Mouse (Mus musculus): ENCODE measurements around the gene Sh3d21. TPM values are rescaled to one million over a fixed set of nuclear protein-coding genes. Genes with fewer than 3 reads are reported as not detected.

Sh3d21 gene
- polyA plus RNA-seq, 1 experiment from 2014 or later = 1.5 TPM

DNA sequence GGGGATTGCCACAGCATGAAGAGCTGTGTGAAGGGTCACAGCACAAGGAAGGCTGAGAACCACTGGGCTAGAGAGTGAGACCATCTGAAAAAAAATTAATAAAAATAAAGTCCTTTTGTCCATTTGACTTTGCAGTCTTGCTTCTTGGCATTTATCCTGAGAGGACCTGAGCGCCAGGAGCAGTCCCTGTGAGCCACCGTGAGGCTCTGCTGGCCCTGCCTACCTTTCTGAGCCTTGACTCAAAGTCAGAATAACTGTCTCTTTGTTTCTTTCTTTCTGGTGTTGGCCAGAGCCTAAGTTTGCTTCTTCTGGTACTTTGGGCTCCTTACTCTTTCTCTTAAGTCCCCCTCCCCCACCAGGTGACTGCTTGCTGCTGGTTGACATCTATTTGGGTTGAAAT is 42.8 kb downstream of the Sh3d21 start:
- Histone ChIP-seq H3K9me3 (ENCODE audit: control insufficient read depth, low read length) (peaks cover 5% of the 10 kb centered on the region; the same call in 1 of the 2 replicates), H3K27me3 (replicated peaks; ENCODE audit: control insufficient read depth, insufficient read depth, low read length) (no peaks in the 10 kb centered on the region), H3K4me1 (ENCODE audit: control insufficient read depth, insufficient read depth, low read depth, low read length) (no peaks in the 10 kb centered on the region), H3K9ac (ENCODE audit: low read depth, low read length) (no peak overlapping the region), H3K27ac (ENCODE audit: low read depth, low read length) (no peak overlapping the region), H3K4me2 (ENCODE audit: low read length) (no peak overlapping the region), H3K36me3 (ENCODE audit: control insufficient read depth, insufficient read depth, low read length) (peaks cover 5% of the 10 kb centered on the region), H3K4me3 (ENCODE audit: low read length) (no peak overlapping the region)
- no peak for ATAC-seq
- WGBS = 91% methylated on average over 2 of the region's 2 CpGs

DNA sequence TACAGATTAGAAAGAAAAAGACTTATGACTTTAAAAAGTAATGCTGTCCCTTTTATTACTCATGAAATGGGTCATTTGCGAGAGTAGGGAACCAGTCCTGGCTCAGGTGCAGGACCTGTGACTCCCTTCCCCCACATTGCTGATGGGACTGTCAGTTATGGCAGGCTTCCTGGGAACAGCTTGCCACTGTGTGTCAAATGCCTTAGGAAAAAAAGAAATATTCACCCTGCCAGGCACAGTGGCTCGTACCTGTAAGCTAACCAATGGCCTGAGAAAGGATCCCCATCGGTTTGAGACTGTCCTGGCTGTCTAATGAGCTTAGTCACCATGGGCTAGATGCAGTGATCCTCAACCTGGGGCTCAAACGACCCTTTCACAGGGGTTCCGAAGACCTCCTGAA is 43.2 kb downstream of the Sh3d21 start:
- no peak overlapping the region for H3K4me2 ChIP-seq (ENCODE audit: low read length)
- WGBS = 80% methylated on average over 5 of the region's 5 CpGs
- H3K36me3 ChIP-seq (ENCODE audit: control insufficient read depth, insufficient read depth, low read length) = peaks cover 3% of the 10 kb centered on the region; the same call in 1 of the 2 replicates
- no peaks in the 10 kb centered on the region for H3K4me1 ChIP-seq (ENCODE audit: control insufficient read depth, insufficient read depth, low read depth, low read length)
- no peaks in the 10 kb centered on the region for H3K27me3 ChIP-seq (replicated peaks; ENCODE audit: control insufficient read depth, insufficient read depth, low read length)
- no peak for ATAC-seq
- H3K4me3 ChIP-seq (ENCODE audit: low read length) = no peak overlapping the region
- H3K27ac ChIP-seq (ENCODE audit: low read depth, low read length) = no peak overlapping the region
- H3K9ac ChIP-seq (ENCODE audit: low read depth, low read length) = no peak overlapping the region
- peaks cover 5% of the 10 kb centered on the region; the same call in 1 of the 2 replicates for H3K9me3 ChIP-seq (ENCODE audit: control insufficient read depth, low read length)

DNA sequence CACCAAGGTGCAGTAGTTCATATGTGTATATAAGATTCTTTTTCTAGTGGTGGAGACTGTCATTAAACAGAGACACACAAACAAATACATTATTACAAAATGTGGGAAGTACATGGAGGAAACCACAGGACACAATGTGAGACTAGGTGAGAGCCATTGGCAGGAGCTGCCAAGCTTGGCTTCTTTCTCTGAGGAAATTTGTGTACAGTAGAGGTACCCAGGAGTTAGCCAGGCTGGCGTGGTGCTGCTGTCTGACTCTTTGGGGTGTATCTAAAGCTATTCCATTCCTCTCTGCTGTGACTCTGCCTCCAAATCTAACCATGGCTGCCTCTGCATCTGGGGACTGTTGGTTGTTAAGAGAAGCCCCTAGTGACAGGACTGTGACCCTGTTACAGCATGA is 44.2 kb downstream of the Sh3d21 start:
- Histone ChIP-seq H3K4me2 (ENCODE audit: low read length) (no peak overlapping the region), H3K9ac (ENCODE audit: low read depth, low read length) (no peak overlapping the region), H3K4me3 (ENCODE audit: low read length) (no peak overlapping the region), H3K36me3 (ENCODE audit: control insufficient read depth, insufficient read depth, low read length) (peaks cover 2% of the 10 kb centered on the region; the same call in 1 of the 2 replicates), H3K27me3 (replicated peaks; ENCODE audit: control insufficient read depth, insufficient read depth, low read length) (no peaks in the 10 kb centered on the region), H3K4me1 (ENCODE audit: control insufficient read depth, insufficient read depth, low read depth, low read length) (no peaks in the 10 kb centered on the region), H3K9me3 (ENCODE audit: control insufficient read depth, low read length) (peaks cover 5% of the 10 kb centered on the region; the same call in 1 of the 2 replicates), H3K27ac (ENCODE audit: low read depth, low read length) (no peak overlapping the region; the same call in none of the 2 replicates)
- ATAC-seq = no peak
- 86% methylated on average over 1 of the region's 1 CpGs for WGBS

DNA sequence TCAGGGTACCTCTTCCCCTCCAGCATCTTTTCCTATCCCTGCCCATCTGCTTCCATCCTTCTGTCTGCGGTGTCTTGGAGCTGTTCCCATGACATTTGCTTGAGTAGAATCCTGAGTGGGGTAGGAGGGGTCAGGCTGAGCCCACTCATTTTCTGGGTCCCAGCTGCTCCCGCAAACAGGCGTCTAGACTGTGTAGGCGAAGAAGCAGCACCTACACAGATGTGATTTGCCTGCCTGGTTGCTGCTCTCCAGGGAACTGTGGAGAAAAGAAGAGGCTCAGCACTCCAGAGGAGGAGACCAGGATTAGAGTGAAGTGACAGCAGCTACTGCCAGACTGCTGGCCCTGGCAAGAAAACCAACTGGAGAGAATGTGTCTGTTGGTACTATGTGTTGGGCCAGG is 44.6 kb downstream of the Sh3d21 start:
- Histone ChIP-seq H3K4me1 (ENCODE audit: control insufficient read depth, insufficient read depth, low read depth, low read length) (no peaks in the 10 kb centered on the region), H3K27ac (ENCODE audit: low read depth, low read length) (no peak overlapping the region; the same call in none of the 2 replicates), H3K9me3 (ENCODE audit: control insufficient read depth, low read length) (peaks cover 5% of the 10 kb centered on the region; the same call in 1 of the 2 replicates), H3K36me3 (ENCODE audit: control insufficient read depth, insufficient read depth, low read length) (peaks cover 2% of the 10 kb centered on the region; the same call in 1 of the 2 replicates), H3K27me3 (replicated peaks; ENCODE audit: control insufficient read depth, insufficient read depth, low read length) (no peaks in the 10 kb centered on the region), H3K9ac (ENCODE audit: low read depth, low read length) (no peak overlapping the region), H3K4me2 (ENCODE audit: low read length) (no peak overlapping the region), H3K4me3 (ENCODE audit: low read length) (no peak overlapping the region)
- WGBS = 56% methylated on average over 4 of the region's 4 CpGs
- no peak for ATAC-seq

DNA sequence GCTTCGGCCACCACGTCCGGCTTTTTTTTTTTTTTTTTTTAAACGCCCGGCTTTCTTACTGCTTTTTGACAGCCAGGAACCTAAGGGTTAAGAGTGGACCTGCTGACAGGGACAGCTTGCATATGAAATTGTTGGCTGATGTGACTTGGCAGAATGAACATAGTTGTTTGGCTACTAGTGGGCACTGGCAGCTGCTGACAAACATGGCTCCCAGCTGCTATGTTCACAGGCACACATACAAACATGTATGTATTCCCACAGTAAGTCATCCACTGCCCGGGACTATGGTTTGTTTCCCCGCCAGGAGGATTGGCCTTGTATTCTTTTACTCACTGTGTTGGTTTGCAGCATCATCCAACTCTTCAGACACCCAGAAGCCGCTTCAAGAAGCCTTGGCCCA is 46.2 kb downstream of the Sh3d21 start:
- ATAC-seq = no peak
- Histone ChIP-seq H3K27ac (ENCODE audit: low read depth, low read length) (no peak overlapping the region; the same call in 1 of the 2 replicates), H3K9me3 (ENCODE audit: control insufficient read depth, low read length) (peaks cover 5% of the 10 kb centered on the region; the same call in 1 of the 2 replicates), H3K27me3 (replicated peaks; ENCODE audit: control insufficient read depth, insufficient read depth, low read length) (no peaks in the 10 kb centered on the region), H3K4me1 (ENCODE audit: control insufficient read depth, insufficient read depth, low read depth, low read length) (no peaks in the 10 kb centered on the region), H3K4me2 (ENCODE audit: low read length) (no peak overlapping the region), H3K36me3 (ENCODE audit: control insufficient read depth, insufficient read depth, low read length) (peaks cover 2% of the 10 kb centered on the region; the same call in 1 of the 2 replicates), H3K9ac (ENCODE audit: low read depth, low read length) (no peak overlapping the region), H3K4me3 (ENCODE audit: low read length) (no peak overlapping the region)
- 71% methylated on average over 8 of the region's 8 CpGs for WGBS

DNA sequence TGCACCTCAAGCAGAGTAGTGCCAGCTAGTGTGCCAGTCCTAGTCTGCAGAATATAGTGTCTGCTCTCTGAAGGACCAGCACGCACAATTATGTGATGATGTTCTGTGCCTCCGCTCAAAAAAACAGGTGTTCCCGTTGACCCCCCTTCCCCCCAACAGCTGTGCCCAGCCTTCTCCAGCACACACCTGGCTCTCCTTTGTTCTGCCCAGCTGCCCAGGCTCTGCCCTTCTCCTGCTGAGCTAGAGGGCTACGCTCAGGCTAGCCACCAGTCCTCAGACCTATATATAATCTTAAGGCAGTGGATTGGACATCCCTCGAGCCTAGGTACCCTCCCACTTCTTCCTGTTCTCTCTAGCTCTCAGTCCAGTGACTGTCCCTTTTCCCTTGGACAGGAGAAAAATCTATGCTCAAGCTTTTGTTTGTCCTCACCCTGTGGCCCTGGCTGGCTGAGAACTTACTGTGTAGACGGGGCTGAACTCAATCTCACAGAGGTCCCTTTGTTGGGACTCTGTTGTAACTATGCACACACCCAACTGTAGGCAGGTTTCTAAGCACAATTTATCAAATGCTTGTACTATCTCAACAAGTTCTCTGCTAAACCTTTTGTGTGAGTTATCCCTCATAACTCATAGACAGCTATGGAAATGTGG is 47.3 kb downstream of the Sh3d21 start:
- H3K4me1 ChIP-seq (ENCODE audit: control insufficient read depth, insufficient read depth, low read depth, low read length) = peaks cover 5% of the 10 kb centered on the region
- WGBS = 69% methylated on average over 6 of the region's 6 CpGs

DNA sequence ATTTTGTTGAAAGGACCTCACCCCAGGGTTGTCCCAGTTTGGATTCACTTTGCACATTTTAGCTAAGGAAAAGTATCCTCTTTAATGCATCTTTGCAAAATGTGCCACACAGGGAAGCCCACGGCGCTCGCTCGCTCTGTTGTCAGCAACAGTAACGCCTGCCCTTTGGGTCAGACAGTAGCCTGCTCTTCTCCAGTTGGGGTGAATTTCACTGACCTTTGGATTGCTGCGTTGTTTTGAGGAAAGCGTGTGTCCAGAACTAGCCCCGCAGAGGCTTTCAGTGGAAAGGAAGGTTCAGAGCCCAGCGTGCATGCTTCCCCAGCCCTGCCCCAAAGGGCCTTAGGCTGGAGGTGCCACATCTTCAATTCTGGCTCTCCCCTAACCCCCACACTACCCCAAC is 47.9 kb downstream of the Sh3d21 start:
- no peak overlapping the region for H3K4me3 ChIP-seq (ENCODE audit: low read length)
- H3K4me2 ChIP-seq (ENCODE audit: low read length) = no peak overlapping the region
- 83% methylated on average over 9 of the region's 9 CpGs for WGBS
- peaks cover 11% of the 10 kb centered on the region for H3K4me1 ChIP-seq (ENCODE audit: control insufficient read depth, insufficient read depth, low read depth, low read length)
- no peaks in the 10 kb centered on the region for H3K9me3 ChIP-seq (ENCODE audit: control insufficient read depth, low read length)
- H3K9ac ChIP-seq (ENCODE audit: low read depth, low read length) = no peak overlapping the region
- no peaks in the 10 kb centered on the region for H3K36me3 ChIP-seq (ENCODE audit: control insufficient read depth, insufficient read depth, low read length)
- H3K27me3 ChIP-seq (replicated peaks; ENCODE audit: control insufficient read depth, insufficient read depth, low read length) = no peaks in the 10 kb centered on the region
- ATAC-seq = no peak
- no peak overlapping the region for H3K27ac ChIP-seq (ENCODE audit: low read depth, low read length)

More for the DNA sequence above, 47.3 kb downstream of the Sh3d21 start:
- no peaks in the 10 kb centered on the region for H3K9me3 ChIP-seq (ENCODE audit: control insufficient read depth, low read length)
- no peak overlapping the region for H3K4me3 ChIP-seq (ENCODE audit: low read length)
- H3K36me3 ChIP-seq (ENCODE audit: control insufficient read depth, insufficient read depth, low read length) = peaks cover 2% of the 10 kb centered on the region; the same call in 1 of the 2 replicates
- no peak overlapping the region for H3K27ac ChIP-seq (ENCODE audit: low read depth, low read length)
- no peak overlapping the region for H3K4me2 ChIP-seq (ENCODE audit: low read length)
- H3K27me3 ChIP-seq (replicated peaks; ENCODE audit: control insufficient read depth, insufficient read depth, low read length) = no peaks in the 10 kb centered on the region
- ATAC-seq = no peak
- H3K9ac ChIP-seq (ENCODE audit: low read depth, low read length) = no peak overlapping the region

DNA sequence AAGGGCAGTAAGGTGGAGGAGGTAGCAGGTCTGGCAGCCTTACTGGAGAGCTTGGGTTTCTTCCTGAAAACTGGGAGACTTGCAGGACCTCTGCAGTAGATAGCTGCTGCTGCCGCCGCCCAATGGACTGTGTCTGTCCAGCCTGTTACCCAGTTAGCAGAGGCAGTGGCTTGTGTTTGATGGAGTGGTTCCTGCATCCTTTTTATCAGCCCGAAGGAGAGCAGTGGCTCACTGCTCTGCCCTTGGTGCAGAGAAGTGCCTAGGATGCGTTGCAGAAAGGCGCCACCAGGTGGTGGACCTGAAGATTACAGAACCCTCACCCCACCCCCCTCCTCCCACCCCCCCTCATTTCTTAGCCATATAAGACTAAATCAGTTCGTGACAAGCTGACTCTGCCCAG is 49.3 kb downstream of the Sh3d21 start:
- no peaks in the 10 kb centered on the region for H3K9me3 ChIP-seq (ENCODE audit: control insufficient read depth, low read length)
- no peaks in the 10 kb centered on the region for H3K27me3 ChIP-seq (replicated peaks; ENCODE audit: control insufficient read depth, insufficient read depth, low read length)
- no peak overlapping the region for H3K4me2 ChIP-seq (ENCODE audit: low read length)
- ATAC-seq = no peak
- H3K27ac ChIP-seq (ENCODE audit: low read depth, low read length) = no peak overlapping the region
- H3K4me1 ChIP-seq (ENCODE audit: control insufficient read depth, insufficient read depth, low read depth, low read length) = peaks cover 21% of the 10 kb centered on the region
- no peak overlapping the region for H3K9ac ChIP-seq (ENCODE audit: low read depth, low read length)
- H3K36me3 ChIP-seq (ENCODE audit: control insufficient read depth, insufficient read depth, low read length) = no peaks in the 10 kb centered on the region
- 26% methylated on average over 6 of the region's 6 CpGs for WGBS
- H3K4me3 ChIP-seq (ENCODE audit: low read length) = no peak overlapping the region

DNA sequence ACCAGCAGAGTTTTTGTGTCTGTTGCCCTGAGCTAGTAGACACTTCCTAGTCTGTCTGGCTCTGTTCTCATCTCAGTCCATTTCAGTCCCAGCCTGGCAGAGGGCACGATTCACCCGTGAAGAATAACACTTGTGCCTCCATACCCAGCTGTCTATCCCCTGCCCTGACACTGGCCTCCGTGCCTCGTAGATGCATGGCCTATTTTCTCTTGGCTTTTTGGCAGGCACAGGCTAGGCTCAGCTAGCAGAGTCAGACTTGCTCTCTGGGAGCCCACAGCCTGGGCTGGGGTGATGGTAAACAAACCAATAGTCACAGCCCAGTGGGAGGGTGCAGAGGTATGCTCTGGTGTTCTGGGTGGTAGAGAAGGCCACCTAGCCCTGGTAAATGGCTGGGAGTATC is 50.0 kb downstream of the Sh3d21 start:
- H3K4me3 ChIP-seq (ENCODE audit: low read length) = no peak overlapping the region
- peaks cover 26% of the 10 kb centered on the region for H3K4me1 ChIP-seq (ENCODE audit: control insufficient read depth, insufficient read depth, low read depth, low read length)
- no peaks in the 10 kb centered on the region for H3K27me3 ChIP-seq (replicated peaks; ENCODE audit: control insufficient read depth, insufficient read depth, low read length)
- no peak overlapping the region for H3K27ac ChIP-seq (ENCODE audit: low read depth, low read length)
- H3K36me3 ChIP-seq (ENCODE audit: control insufficient read depth, insufficient read depth, low read length) = no peaks in the 10 kb centered on the region
- no peaks in the 10 kb centered on the region for H3K9me3 ChIP-seq (ENCODE audit: control insufficient read depth, low read length)
- 56% methylated on average over 4 of the region's 4 CpGs for WGBS
- no peak for ATAC-seq
- H3K9ac ChIP-seq (ENCODE audit: low read depth, low read length) = no peak overlapping the region
- H3K4me2 ChIP-seq (ENCODE audit: low read length) = no peak overlapping the region

All from hindbrain, embryonic 16.5 days (tissue).